Mouse (Mus musculus): ENCODE measurements around the gene Gm9513. TPM values are rescaled to one million over a fixed set of nuclear protein-coding genes. Genes with fewer than 3 reads are reported as not detected.

Gm9513 gene
- polyA plus RNA-seq (2014; fragmentation: Nextera tagmentation; extraction: Ambion mirVana): not detected in 2 replicates

DNA sequence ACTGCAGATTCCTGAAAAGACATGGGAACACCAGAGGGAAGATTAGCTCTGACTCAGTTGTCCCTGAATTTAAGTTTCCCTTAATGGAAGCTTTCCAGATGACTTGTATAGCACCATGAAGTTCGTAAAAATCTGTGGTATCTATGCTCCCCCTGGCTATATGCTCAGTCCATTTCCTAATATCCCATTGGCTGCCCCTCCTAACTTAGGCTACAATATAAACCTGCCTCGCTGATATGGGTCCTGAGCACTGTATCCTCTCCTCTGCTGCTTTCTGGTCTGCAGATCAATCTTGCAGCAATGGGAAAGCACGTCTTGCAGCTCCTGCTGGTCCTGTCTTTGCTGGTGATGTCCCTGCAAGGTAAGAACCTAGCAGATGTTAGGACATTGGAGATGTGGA lies at the start of gene Gm9513:
Gm9513 (plus strand) TSS at position 301 of the 400 bp plus-strand sequence.
- no peaks in the 10 kb centered on the region for H3K36me3 ChIP-seq (ENCODE audit: control insufficient read depth, insufficient read depth, low read length)
- no peaks in the 10 kb centered on the region for H3K27me3 ChIP-seq (ENCODE audit: control insufficient read depth, insufficient read depth, low read length)
- no peak within 1 kb of the TSS for H3K27ac ChIP-seq (replicated peaks in 1 of 2; ENCODE audit: control insufficient read depth in 1 of 2, insufficient read depth in 1 of 2, low read depth in 2 of 2, low read length in 2 of 2)
- H3K4me1 ChIP-seq (ENCODE audit: control insufficient read depth in 2 of 2, insufficient read depth in 2 of 2, low read length in 2 of 2): no peaks in the 10 kb centered on the region
- WGBS: 50% methylated on average over 3 of the region's 3 CpGs
- no peak within 1 kb of the TSS for H3K4me3 ChIP-seq (ENCODE audit: control insufficient read depth in 1 of 2, insufficient read depth in 1 of 2, low read depth in 1 of 2, low read length in 2 of 2)
- no peak within 1 kb of the TSS for H3K4me2 ChIP-seq (ENCODE audit: low read length)
- no peak for ATAC-seq (ENCODE audit: insufficient number of reproducible peaks, insufficient read depth, low FRiP score, low read depth)
- H3K9me3 ChIP-seq (ENCODE audit: control insufficient read depth, low read length): 0 out of 2 replicates have a peak, but pooled peaks cover 7% of the 10 kb centered on the region
- H3K9ac ChIP-seq (ENCODE audit: low read length): no peak within 1 kb of the TSS

DNA sequence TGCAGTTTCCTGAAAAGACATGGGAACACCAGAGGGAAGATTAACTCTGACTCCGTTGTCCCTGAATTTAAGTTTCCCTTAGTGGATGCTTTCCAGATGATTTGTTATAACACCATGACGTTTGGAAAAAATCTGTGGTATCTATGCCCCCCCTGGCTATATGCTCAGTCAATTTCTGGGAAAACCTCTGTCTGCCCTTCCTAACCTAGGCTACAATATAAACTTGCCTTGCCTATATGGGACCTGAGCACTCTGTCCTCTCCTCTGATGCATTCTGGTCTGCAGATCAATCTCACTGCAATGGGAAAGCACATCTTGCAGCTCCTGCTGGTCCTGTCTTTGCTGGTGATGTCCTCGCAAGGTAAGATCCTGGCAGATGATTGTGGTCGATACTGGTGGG lies 43.9 kb upstream of the Gm9513 start, which contains the start of gene Gm7257:
Gm7257 (plus strand) TSS at position 301 of the 400 bp plus-strand sequence.
- Histone ChIP-seq H3K27ac (replicated peaks in 1 of 2; ENCODE audit: control insufficient read depth in 1 of 2, insufficient read depth in 1 of 2, low read depth in 2 of 2, low read length in 2 of 2) (no peak within 1 kb of the TSS), H3K4me2 (ENCODE audit: low read length) (no peak within 1 kb of the TSS), H3K4me3 (ENCODE audit: control insufficient read depth in 1 of 2, insufficient read depth in 1 of 2, low read depth in 1 of 2, low read length in 2 of 2) (no peak within 1 kb of the TSS), H3K4me1 (ENCODE audit: control insufficient read depth in 2 of 2, insufficient read depth in 2 of 2, low read length in 2 of 2) (no peaks in the 10 kb centered on the region), H3K27me3 (ENCODE audit: control insufficient read depth, insufficient read depth, low read length) (no peaks in the 10 kb centered on the region), H3K36me3 (ENCODE audit: control insufficient read depth, insufficient read depth, low read length) (no peaks in the 10 kb centered on the region), H3K9ac (ENCODE audit: low read length) (no peak within 1 kb of the TSS), H3K9me3 (ENCODE audit: control insufficient read depth, low read length) (no peaks in the 10 kb centered on the region)
- WGBS: 69% methylated on average over 4 of the region's 4 CpGs
- ATAC-seq (ENCODE audit: insufficient number of reproducible peaks, insufficient read depth, low FRiP score, low read depth): no peak

DNA sequence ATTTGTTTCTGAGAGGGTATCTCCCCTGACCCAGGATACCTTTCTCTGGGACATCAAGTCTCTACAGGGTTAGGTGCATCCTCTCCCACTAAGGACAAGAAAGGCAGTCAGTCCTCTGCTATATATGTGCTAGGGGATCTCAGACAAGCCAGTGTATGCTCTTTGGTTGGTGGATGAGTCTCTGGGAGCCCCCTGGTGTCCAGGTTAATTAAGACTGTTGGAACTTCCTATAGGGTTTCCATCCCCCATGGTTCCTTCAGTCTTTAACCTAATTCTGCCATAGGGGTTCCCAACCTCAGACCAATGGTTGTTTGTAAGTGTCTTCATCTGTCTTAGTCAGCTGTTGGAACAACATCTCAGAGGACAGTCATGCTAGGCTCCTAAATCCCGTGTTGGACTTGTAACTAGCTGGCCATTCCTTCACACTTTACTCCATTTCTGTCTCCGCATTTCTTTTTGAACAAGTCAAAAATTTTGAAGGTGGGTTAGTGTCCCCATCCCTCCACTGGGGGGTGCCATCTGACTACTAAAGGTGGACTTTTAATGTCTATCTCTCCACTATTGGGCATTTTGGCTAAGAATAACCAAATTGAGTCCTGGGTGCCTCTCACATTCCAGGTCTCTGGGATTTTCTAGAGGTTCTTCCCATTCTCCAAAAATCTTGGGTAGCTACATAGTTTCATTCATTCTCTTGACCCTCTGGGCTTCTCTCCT lies 40.2 kb upstream of the Gm9513 start:
- Histone ChIP-seq H3K36me3 (ENCODE audit: control insufficient read depth, insufficient read depth, low read length) (no peaks in the 10 kb centered on the region), H3K27ac (replicated peaks in 1 of 2; ENCODE audit: control insufficient read depth in 1 of 2, insufficient read depth in 1 of 2, low read depth in 2 of 2, low read length in 2 of 2) (no peak overlapping the region), H3K9ac (ENCODE audit: low read length) (no peak overlapping the region), H3K4me2 (ENCODE audit: low read length) (no peak overlapping the region), H3K27me3 (ENCODE audit: control insufficient read depth, insufficient read depth, low read length) (no peaks in the 10 kb centered on the region), H3K9me3 (ENCODE audit: control insufficient read depth, low read length) (no peaks in the 10 kb centered on the region), H3K4me1 (ENCODE audit: control insufficient read depth in 2 of 2, insufficient read depth in 2 of 2, low read length in 2 of 2) (no peaks in the 10 kb centered on the region), H3K4me3 (ENCODE audit: control insufficient read depth in 1 of 2, insufficient read depth in 1 of 2, low read depth in 1 of 2, low read length in 2 of 2) (no peak overlapping the region)
- ATAC-seq (ENCODE audit: insufficient number of reproducible peaks, insufficient read depth, low FRiP score, low read depth): no peak
- 43% methylated on average over 2 of the region's 2 CpGs for WGBS

DNA sequence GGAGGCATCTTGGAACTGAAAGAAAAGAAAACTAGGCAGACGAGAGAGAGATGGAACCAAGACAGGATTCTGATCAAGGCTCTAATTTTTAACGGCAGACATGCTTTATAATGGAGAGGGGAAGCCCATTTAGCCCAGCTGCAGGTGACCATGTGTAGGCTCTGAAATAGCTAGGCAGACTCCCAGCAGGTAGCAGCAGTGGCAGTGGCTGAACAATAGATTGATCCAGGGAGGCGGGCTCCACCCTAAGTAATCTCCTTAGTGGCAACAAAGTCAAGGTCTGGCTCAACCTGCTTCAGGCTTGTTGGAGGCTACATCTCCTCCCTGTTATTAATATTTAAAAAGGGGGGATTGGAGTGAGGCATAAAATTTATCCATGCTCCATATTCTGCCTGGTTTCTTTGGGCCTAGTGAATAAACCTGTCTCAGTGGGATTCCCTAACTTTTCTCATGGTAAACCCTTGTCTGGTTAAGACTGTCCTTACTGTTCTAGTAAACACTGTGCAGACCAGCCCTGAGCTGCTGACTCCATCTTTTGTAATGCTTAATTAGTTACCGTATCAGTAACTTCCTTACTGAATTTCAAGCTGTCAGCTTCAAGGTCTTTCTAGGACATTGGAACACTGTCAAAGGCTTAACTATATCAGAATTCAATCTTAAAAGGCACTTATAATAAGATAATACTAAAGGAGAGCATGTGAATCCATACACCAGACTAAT lies 19.2 kb downstream of the Gm9513 start:
- no peak for ATAC-seq (ENCODE audit: insufficient number of reproducible peaks, insufficient read depth, low FRiP score, low read depth)
- H3K9ac ChIP-seq (ENCODE audit: low read length): no peak overlapping the region
- H3K27ac ChIP-seq (replicated peaks in 1 of 2; ENCODE audit: control insufficient read depth in 1 of 2, insufficient read depth in 1 of 2, low read depth in 2 of 2, low read length in 2 of 2): no peak overlapping the region
- no peaks in the 10 kb centered on the region for H3K36me3 ChIP-seq (ENCODE audit: control insufficient read depth, insufficient read depth, low read length)
- no peaks in the 10 kb centered on the region for H3K4me1 ChIP-seq (ENCODE audit: control insufficient read depth in 2 of 2, insufficient read depth in 2 of 2, low read length in 2 of 2)
- no peak overlapping the region for H3K4me2 ChIP-seq (ENCODE audit: low read length)
- WGBS: 81% methylated on average over 4 of the region's 4 CpGs
- no peaks in the 10 kb centered on the region for H3K27me3 ChIP-seq (ENCODE audit: control insufficient read depth, insufficient read depth, low read length)
- peaks cover 4% of the 10 kb centered on the region; the same call in 1 of the 2 replicates for H3K9me3 ChIP-seq (ENCODE audit: control insufficient read depth, low read length)
- H3K4me3 ChIP-seq (ENCODE audit: control insufficient read depth in 1 of 2, insufficient read depth in 1 of 2, low read depth in 1 of 2, low read length in 2 of 2): no peak overlapping the region

DNA sequence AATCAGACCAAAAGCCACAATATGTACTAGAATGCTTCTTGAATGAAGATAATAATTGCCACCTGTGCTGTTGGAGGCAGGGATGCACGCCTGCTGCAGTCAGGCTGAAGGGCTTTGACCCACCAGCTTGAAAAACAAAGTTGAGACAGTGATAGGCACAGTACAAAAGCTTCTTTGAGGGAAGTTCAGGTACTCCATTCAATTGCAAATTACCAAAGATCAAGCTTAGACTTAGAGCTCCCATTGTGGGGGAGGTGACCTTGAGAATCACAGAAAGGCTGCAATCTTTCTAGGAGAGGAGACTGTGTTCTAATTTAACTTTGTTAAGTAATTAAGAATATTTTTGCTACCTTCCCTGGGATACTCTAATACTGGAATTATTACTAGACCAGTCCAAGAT lies 20.4 kb downstream of the Gm9513 start:
- Histone ChIP-seq H3K27ac (replicated peaks in 1 of 2; ENCODE audit: control insufficient read depth in 1 of 2, insufficient read depth in 1 of 2, low read depth in 2 of 2, low read length in 2 of 2) (no peak overlapping the region), H3K9ac (ENCODE audit: low read length) (no peak overlapping the region), H3K4me1 (ENCODE audit: control insufficient read depth in 2 of 2, insufficient read depth in 2 of 2, low read length in 2 of 2) (no peaks in the 10 kb centered on the region), H3K4me3 (ENCODE audit: control insufficient read depth in 1 of 2, insufficient read depth in 1 of 2, low read depth in 1 of 2, low read length in 2 of 2) (no peak overlapping the region), H3K4me2 (ENCODE audit: low read length) (no peak overlapping the region), H3K27me3 (ENCODE audit: control insufficient read depth, insufficient read depth, low read length) (no peaks in the 10 kb centered on the region), H3K9me3 (ENCODE audit: control insufficient read depth, low read length) (peaks cover 4% of the 10 kb centered on the region; the same call in 1 of the 2 replicates), H3K36me3 (ENCODE audit: control insufficient read depth, insufficient read depth, low read length) (no peaks in the 10 kb centered on the region)
- no peak for ATAC-seq (ENCODE audit: insufficient number of reproducible peaks, insufficient read depth, low FRiP score, low read depth)
- WGBS: 50% methylated on average over 1 of the region's 1 CpGs

DNA sequence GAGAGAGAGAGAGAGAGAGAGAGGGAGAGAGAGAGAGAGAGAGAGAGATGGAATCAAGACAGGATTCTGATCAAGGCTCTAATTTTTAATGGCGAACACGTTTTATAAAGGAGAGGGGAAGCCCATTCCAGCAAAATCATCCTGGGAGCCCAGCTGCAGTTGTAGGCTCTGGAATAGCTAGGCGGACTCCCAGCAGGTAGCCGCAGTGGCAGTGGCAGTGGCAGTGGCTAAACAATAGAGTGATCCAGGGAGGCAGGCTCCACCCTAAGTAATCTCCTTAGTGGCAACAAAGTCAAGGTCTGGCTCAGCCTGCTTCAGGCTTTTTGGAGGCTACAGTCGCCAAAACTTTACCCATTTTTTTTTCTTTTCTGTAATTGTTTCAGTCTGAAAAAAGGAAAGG lies 28.8 kb downstream of the Gm9513 start:
- Histone ChIP-seq H3K9ac (ENCODE audit: low read length) (no peak overlapping the region), H3K27ac (replicated peaks in 1 of 2; ENCODE audit: control insufficient read depth in 1 of 2, insufficient read depth in 1 of 2, low read depth in 2 of 2, low read length in 2 of 2) (no peak overlapping the region), H3K4me2 (ENCODE audit: low read length) (no peak overlapping the region), H3K9me3 (ENCODE audit: control insufficient read depth, low read length) (peaks cover 15% of the 10 kb centered on the region), H3K27me3 (ENCODE audit: control insufficient read depth, insufficient read depth, low read length) (no peaks in the 10 kb centered on the region), H3K4me3 (ENCODE audit: control insufficient read depth in 1 of 2, insufficient read depth in 1 of 2, low read depth in 1 of 2, low read length in 2 of 2) (no peak overlapping the region), H3K36me3 (ENCODE audit: control insufficient read depth, insufficient read depth, low read length) (no peaks in the 10 kb centered on the region), H3K4me1 (ENCODE audit: control insufficient read depth in 2 of 2, insufficient read depth in 2 of 2, low read length in 2 of 2) (no peaks in the 10 kb centered on the region)
- WGBS: 73% methylated on average over 5 of the region's 5 CpGs
- no peak for ATAC-seq (ENCODE audit: insufficient number of reproducible peaks, insufficient read depth, low FRiP score, low read depth)

Data from heart, embryonic 14.5 days (tissue).